Mouse (Mus musculus) embryonic facial prominence, embryonic 14.5 days (tissue): ENCODE results near the gene Alad. TPM values are rescaled to one million over a fixed set of nuclear protein-coding genes. Genes with fewer than 3 reads are reported as not detected.
A peak's percentile ranks its signal among the peaks of the same experiment; 100 is the strongest.

ENCODE experiments used
- ATAC-seq: fragments of 200-750 bp; cut with Nextera tagmentation; 2 replicates; pipeline ENCODE4 v1.8.0; 2017; ENCODE audit warnings: low read depth, moderate number of reproducible peaks, moderate TSS enrichment
- DNase-seq: peaks from one replicate; pipeline ENCODE4 v3.0.0-alpha.2; 2015; ENCODE audit warnings: low spot score
- H3K27ac ChIP-seq: fragments of 300-500 bp; sonication (generic); replicated peaks from 2 replicates; pipeline ENCODE4 v1.5.1; 2014; ENCODE audit warnings: low read depth, mild to moderate bottlenecking, low read length, moderate library complexity
- H3K27me3 ChIP-seq: fragments of 300-500 bp; sonication (generic); replicated peaks from 2 replicates; pipeline ENCODE4 v1.6.1; 2014; ENCODE audit warnings: low read length; ENCODE audit not compliant: control insufficient read depth, insufficient read depth
- H3K36me3 ChIP-seq: fragments of 300-500 bp; sonication (generic); 2 replicates; pipeline ENCODE4 v1.6.1; 2014; ENCODE audit warnings: low read length, mixed read lengths; ENCODE audit not compliant: control insufficient read depth, insufficient read depth
- H3K4me1 ChIP-seq: fragments of 300-500 bp; sonication (generic); 2 replicates; pipeline ENCODE4 v1.6.1; 2014; ENCODE audit warnings: antibody characterized with exemption, low read length; ENCODE audit not compliant: control insufficient read depth, insufficient read depth
- H3K4me2 ChIP-seq: fragments of 300-500 bp; sonication (generic); 2 replicates; pipeline ENCODE4 v1.6.1; 2014; ENCODE audit warnings: low read depth, mild to moderate bottlenecking, low read length, moderate library complexity, mixed read lengths
- H3K4me3 ChIP-seq: fragments of 300-500 bp; sonication (generic); 2 replicates; pipeline ENCODE4 v1.5.1; 2014; ENCODE audit warnings: low read depth, mild to moderate bottlenecking, low read length
- H3K9ac ChIP-seq: fragments of 300-500 bp; sonication (generic); 2 replicates; pipeline ENCODE4 v1.6.1; 2014; ENCODE audit warnings: low read depth, mild to moderate bottlenecking, low read length, moderate library complexity, mixed read lengths
- H3K9me3 ChIP-seq: fragments of 300-500 bp; sonication (generic); 2 replicates; pipeline ENCODE4 v1.6.1; 2016; ENCODE audit warnings: low read length; ENCODE audit not compliant: control insufficient read depth
- WGBS: fragments of 180-500 bp; shearing (Covaris S2); extraction: QIAGEN DNeasy Blood & Tissue Kit; methylation state at CpG from one replicate; pipeline ENCODE4 v1.1.7; 2014; 5-methylcytosine and 5-hydroxymethylcytosine counted together
- polyA plus RNA-seq: library from polyadenylated mRNA; unstranded; fragments of >200 nt; fragmentation: Nextera tagmentation; extraction: Ambion mirVana; gene quantifications from 2 replicates; pipeline ENCODE4 v1.2.1, GENCODE M21; 2014

Gene Alad
- polyA plus RNA-seq, 1 experiment from 2014 or later = 65.5 TPM

DNA sequence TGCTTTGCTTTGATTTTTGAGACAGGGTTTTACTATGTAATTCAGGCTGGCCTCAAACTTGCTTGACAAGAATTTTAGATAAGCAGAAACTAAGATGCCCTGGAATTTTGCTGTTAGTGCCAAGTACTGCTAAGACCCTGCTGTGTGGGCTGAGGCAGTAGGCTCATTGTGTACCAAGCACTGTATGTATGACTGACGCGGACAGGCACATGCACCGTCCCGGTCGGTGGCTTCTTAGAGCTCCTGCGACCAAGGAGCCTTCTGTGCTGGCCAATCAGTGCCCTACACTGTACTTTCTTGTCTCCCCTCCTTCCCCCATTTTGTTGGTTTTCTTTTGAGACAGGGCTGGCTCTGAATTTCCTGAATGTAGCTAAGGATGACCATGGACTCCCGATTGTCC, 4.7 kb downstream of the Alad start:
- WGBS = 82% methylated on average over 7 of the region's 7 CpGs
- Histone ChIP-seq H3K9me3 (no peaks in the 10 kb centered on the region), H3K9ac (no peak overlapping the region), H3K27ac (no peak overlapping the region), H3K4me2 (no peak overlapping the region), H3K4me3 (no peak overlapping the region), H3K27me3 (no peaks in the 10 kb centered on the region), H3K36me3 (peaks cover 39% of the 10 kb centered on the region), H3K4me1 (peaks cover 24% of the 10 kb centered on the region)
- peak; percentile 73 for DNase-seq
- peak; percentile 28; the same call in 1 of the 2 replicates for ATAC-seq

- H3K27ac ChIP-seq = no peak overlapping the region
- no peak overlapping the region for H3K4me2 ChIP-seq
- DNase-seq = no peak
- no peaks in the 10 kb centered on the region for H3K27me3 ChIP-seq
- peaks cover 49% of the 10 kb centered on the region for H3K36me3 ChIP-seq
- no peak overlapping the region for H3K4me3 ChIP-seq
- no peaks in the 10 kb centered on the region for H3K9me3 ChIP-seq
- peaks cover 24% of the 10 kb centered on the region for H3K4me1 ChIP-seq
- WGBS = 51% methylated on average over 8 of the region's 11 CpGs
- no peak overlapping the region for H3K9ac ChIP-seq
- ATAC-seq = no peak
Observed at GRCm38 (mm10) chr4:62513998-62514506, 5.7 kb downstream of the Alad start.

DNA sequence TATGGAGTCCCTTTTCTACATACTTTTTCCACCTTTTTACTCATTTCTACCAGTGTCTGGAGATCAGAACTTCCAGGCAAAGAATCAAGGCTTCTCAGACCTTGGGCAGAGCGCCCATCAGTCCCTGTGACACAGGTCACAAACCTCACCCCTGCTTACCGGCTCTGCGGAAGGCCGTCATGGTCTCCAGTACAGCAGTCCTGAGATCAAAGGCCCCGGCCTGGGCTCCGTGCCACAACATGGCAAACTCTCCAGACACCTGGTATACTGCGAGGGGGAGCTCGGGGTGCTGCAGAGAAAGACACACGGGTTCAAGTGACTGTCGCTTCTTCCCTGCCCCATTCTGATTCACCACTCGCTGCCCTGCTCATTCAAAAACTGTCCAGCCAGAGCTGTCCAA, 9.8 kb downstream of the Alad start:
- no peak overlapping the region for H3K9ac ChIP-seq
- no peaks in the 10 kb centered on the region for H3K4me1 ChIP-seq
- DNase-seq (no peak), ATAC-seq (no peak)
- WGBS = 92% methylated on average over 11 of the region's 11 CpGs
- peaks cover 63% of the 10 kb centered on the region for H3K36me3 ChIP-seq
- H3K9me3 ChIP-seq = no peaks in the 10 kb centered on the region
- H3K27ac ChIP-seq = no peak overlapping the region
- H3K4me3 ChIP-seq = no peak overlapping the region
- H3K27me3 ChIP-seq = no peaks in the 10 kb centered on the region
- no peak overlapping the region for H3K4me2 ChIP-seq

GRCm38 (mm10) chr4:62508839-62509238, 10.9 kb downstream of the Alad start:
- Histone ChIP-seq H3K36me3 (peaks cover 61% of the 10 kb centered on the region), H3K4me1 (no peaks in the 10 kb centered on the region), H3K27ac (no peak overlapping the region), H3K4me2 (no peak overlapping the region), H3K9me3 (no peaks in the 10 kb centered on the region), H3K27me3 (no peaks in the 10 kb centered on the region), H3K9ac (no peak overlapping the region), H3K4me3 (no peak overlapping the region)
- no peak for ATAC-seq
- DNase-seq = no peak
- 95% methylated on average over 5 of the region's 5 CpGs for WGBS

DNA sequence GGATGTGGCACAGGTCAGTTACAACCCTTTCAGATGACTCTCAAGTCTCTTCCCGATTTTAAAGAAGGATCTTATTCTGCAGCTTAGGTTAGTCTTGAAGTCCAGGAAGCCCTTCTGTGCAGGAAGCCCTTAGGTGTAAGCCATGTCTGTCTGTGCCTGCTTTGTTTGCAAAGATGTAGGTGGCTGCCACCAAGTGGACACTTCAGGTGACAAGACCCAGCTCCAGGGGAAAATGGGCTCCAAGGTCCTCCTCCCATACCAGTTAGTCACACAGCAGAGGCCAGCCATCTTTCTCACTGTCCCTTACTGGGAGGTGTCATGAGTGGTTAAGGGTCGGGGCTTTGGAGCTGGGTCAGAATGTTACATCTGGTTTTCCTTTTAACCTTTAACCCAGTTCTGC, 12.9 kb downstream of the Alad start:
- 55% methylated on average over 2 of the region's 2 CpGs for WGBS
- no peak overlapping the region for H3K27ac ChIP-seq
- H3K36me3 ChIP-seq = peaks cover 42% of the 10 kb centered on the region
- no peaks in the 10 kb centered on the region for H3K9me3 ChIP-seq
- no peaks in the 10 kb centered on the region for H3K27me3 ChIP-seq
- ATAC-seq = no peak
- peak; percentile 16 for DNase-seq
- H3K4me2 ChIP-seq = no peak overlapping the region
- H3K4me1 ChIP-seq = 0 out of 2 replicates have a peak, but pooled peaks cover 3% of the 10 kb centered on the region
- no peak overlapping the region for H3K4me3 ChIP-seq
- H3K9ac ChIP-seq = no peak overlapping the region

DNA sequence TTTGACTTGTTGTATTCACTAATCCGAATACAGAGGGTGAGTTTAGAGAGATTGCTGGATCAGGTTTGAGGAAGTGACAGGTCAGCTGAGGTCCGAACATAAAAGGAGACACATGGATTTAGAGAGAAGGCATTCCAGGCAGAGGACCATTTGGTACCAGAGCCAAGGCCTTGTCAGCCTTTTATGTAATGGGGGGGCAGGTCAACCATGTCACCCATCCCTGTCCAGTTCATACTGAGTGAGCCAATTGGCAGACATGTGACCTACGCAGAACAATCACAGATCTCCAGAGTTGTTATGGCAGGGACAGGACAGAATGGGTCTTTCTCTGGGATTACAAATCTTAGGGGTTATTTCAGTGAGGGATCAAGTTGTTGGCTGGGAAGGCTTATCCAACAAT, 13.7 kb downstream of the Alad start:
- H3K27me3 ChIP-seq = no peaks in the 10 kb centered on the region
- 80% methylated on average over 3 of the region's 3 CpGs for WGBS
- no peak overlapping the region for H3K4me2 ChIP-seq
- no peak overlapping the region for H3K9ac ChIP-seq
- no peaks in the 10 kb centered on the region for H3K9me3 ChIP-seq
- no peak overlapping the region for H3K27ac ChIP-seq
- ATAC-seq = no peak
- H3K4me3 ChIP-seq = no peak overlapping the region
- no peak for DNase-seq
- H3K4me1 ChIP-seq = 0 out of 2 replicates have a peak, but pooled peaks cover 3% of the 10 kb centered on the region
- H3K36me3 ChIP-seq = peaks cover 34% of the 10 kb centered on the region

DNA sequence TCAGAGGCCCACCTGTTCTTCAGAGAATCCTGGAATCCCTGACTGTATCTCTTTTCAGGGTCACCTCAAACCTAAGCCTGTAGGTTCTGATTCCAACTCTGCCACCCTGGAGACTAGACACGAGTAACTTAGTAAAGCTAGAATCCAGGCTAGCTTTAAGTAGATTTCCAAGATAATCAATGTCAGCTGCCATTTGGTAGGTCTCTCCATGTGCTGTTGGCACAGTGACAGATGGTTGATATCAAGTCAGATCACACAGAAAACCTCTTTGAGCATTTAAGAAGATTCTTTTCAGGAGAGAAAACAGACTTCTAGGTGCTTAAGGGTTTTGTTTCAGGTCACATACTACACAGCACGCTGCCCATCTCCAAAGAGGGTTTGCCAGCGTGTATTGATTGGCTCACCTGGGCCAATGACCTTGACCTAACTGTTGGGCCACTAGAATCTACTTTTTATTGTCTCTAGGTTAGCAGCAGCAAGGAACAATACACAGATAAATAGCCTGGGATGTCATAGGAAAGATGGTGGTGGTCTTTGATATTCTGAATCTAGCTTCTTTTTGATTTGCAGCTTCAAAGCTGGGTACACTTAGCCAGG, 16.2 kb downstream of the Alad start, which contains the start of gene Hdhd3:
Gene Hdhd3 (minus strand): TSS at position 94 of the 597 bp plus-strand sequence.
- Histone ChIP-seq H3K4me3 (peak within 1 kb of the TSS; percentile 78), H3K27ac (peak within 1 kb of the TSS; percentile 18; the same call in 1 of the 2 replicates), H3K4me2 (peak within 1 kb of the TSS; percentile 76), H3K36me3 (peaks cover 23% of the 10 kb centered on the region), H3K9ac (peak within 1 kb of the TSS; percentile 79), H3K27me3 (no peaks in the 10 kb centered on the region), H3K9me3 (no peaks in the 10 kb centered on the region), H3K4me1 (0 out of 2 replicates have a peak, but pooled peaks cover 3% of the 10 kb centered on the region)
- WGBS = 68% methylated on average over 3 of the region's 3 CpGs
- ATAC-seq (no peak), DNase-seq (no peak)

DNA sequence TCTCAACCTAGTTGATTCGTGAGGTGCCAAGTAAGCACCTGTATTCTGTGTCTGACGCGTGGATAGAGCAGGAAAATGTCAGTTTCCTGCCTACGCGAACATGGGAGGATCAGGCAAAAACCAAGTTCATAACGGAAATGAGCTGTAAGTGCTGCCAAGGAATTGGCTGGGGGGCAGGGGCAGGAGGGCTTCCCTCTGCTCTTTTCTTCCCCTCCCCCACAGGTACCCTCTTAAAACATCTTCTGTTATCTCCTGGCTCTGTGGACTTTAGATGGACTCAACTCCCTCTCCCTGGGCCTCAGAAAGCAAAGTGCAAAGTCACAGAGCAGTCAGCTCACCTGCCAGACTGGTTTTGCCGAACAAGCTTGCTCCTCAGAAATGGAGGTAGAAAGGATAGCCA, 16.7 kb downstream of the Alad start:
- no peak for DNase-seq
- 75% methylated on average over 7 of the region's 7 CpGs for WGBS
- Histone ChIP-seq H3K9me3 (no peaks in the 10 kb centered on the region), H3K4me3 (no peak overlapping the region), H3K27ac (no peak overlapping the region), H3K27me3 (no peaks in the 10 kb centered on the region), H3K4me1 (0 out of 2 replicates have a peak, but pooled peaks cover 3% of the 10 kb centered on the region), H3K9ac (no peak overlapping the region), H3K36me3 (peaks cover 21% of the 10 kb centered on the region), H3K4me2 (no peak overlapping the region)
- no peak for ATAC-seq
